Mouse (Mus musculus): ENCODE results near the gene Bace1. TPM values are rescaled to one million over a fixed set of nuclear protein-coding genes. Genes with fewer than 3 reads are reported as not detected.
"Not testable (repeated sequence)": the region's sequence is repeated elsewhere in the genome, so short reads cannot be mapped to it uniquely, and the experiment has no call there.

The Bace1 gene
- polyA plus RNA-seq, 1 experiment, result 6.9 TPM

DNA sequence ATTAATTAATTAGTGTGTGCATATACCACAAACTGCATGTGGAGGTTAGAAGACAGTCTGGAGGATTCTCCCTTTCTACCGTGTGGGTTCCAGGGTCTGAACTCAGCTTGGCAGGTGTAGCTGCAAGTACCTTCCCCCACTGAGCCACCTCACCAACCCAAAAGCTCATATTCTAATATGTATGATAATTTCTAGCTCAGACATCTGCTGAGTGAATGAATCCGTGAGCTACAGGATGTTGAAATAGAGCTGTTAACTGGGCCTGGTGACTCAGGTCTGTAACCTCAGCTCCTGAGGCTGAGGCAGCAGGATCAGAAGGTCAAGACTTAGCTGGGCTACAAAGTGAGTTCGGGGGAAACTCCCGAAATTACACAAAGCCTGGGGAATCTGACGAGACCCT, 4.6 kb downstream of the Bace1 start:
- WGBS, result 76% methylated on average over 5 of the region's 5 CpGs
- no peak for DNase-seq (ENCODE audit: low read depth in 1 of 2, low spot score in 2 of 2)
- peaks cover 8% of the 10 kb centered on the region; the same call in 1 of the 2 replicates for H3K4me1 ChIP-seq (ENCODE audit: control insufficient read depth, insufficient read depth, insufficient read length)
- no peak overlapping the region for H3K27ac ChIP-seq (ENCODE audit: insufficient read depth, low read length)
- no peak overlapping the region for H3K4me3 ChIP-seq (ENCODE audit: extremely low read depth, insufficient read depth, insufficient read length)
- TF ChIP-seq POLR2A (IDR thresholded peaks at IDR 0.05; ENCODE audit: low read depth, low read length) (no peak), CTCF (IDR thresholded peaks at IDR 0.05; ENCODE audit: extremely low read depth, insufficient read depth, insufficient read length, insufficient replicate concordance) (no peak)
- H3K36me3 ChIP-seq (ENCODE audit: control insufficient read depth, insufficient read depth, low read length), result no peaks in the 10 kb centered on the region
- peaks cover 2% of the 10 kb centered on the region; the same call in 1 of the 2 replicates for H3K27me3 ChIP-seq (ENCODE audit: control insufficient read depth, insufficient read depth, low read length)

DNA sequence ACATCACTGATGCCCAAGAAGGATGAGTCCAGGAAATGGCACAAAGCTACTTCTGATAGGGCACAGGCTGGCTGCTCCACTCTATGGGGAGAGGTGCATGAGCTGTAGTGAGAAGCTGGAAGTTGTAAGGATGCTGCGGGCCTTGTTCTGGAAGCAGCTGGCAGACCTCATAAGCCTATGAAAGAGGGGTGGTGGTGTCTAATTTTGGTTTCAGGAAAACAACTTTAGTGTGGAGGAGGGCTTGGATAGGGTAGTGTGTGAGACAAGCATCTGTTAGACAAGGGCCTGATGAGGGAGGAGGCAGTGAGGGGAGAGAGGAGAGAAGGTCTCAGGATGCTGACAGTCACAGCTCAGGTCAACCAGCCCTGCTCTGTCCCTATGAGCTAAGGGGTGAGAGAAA, 5.4 kb downstream of the Bace1 start:
- Histone ChIP-seq H3K4me1 (ENCODE audit: control insufficient read depth, insufficient read depth, insufficient read length) (peaks cover 7% of the 10 kb centered on the region), H3K27ac (ENCODE audit: insufficient read depth, low read length) (no peak overlapping the region), H3K4me3 (ENCODE audit: extremely low read depth, insufficient read depth, insufficient read length) (no peak overlapping the region), H3K27me3 (ENCODE audit: control insufficient read depth, insufficient read depth, low read length) (0 out of 2 replicates have a peak, but pooled peaks cover 2% of the 10 kb centered on the region), H3K36me3 (ENCODE audit: control insufficient read depth, insufficient read depth, low read length) (no peaks in the 10 kb centered on the region)
- no peak for DNase-seq (ENCODE audit: low read depth in 1 of 2, low spot score in 2 of 2)
- WGBS, result 72% methylated on average over 1 of the region's 1 CpGs
- TF ChIP-seq POLR2A (IDR thresholded peaks at IDR 0.05; ENCODE audit: low read depth, low read length) (no peak), CTCF (IDR thresholded peaks at IDR 0.05; ENCODE audit: extremely low read depth, insufficient read depth, insufficient read length, insufficient replicate concordance) (no peak)

DNA sequence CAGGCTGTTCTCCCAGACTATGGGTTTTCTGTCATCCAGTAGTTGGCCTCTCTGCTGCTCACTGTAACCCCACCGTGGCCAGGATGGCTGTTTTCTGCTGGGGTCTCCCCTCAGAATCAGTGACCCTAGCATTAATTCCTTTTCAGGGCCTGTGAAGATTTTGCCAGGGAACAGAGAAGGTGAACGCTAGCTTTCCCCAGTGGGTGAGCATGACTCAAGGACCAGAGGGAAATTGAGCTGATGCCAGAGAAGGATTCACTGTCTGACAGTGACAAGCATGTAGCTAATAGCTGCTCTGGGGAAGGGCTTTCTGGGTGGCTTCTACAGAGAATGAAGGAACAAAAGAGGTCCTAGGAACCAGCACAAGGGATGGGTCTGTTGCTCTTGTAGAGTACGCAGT, 7.2 kb downstream of the Bace1 start:
- no peak overlapping the region for H3K4me3 ChIP-seq (ENCODE audit: extremely low read depth, insufficient read depth, insufficient read length)
- H3K36me3 ChIP-seq (ENCODE audit: control insufficient read depth, insufficient read depth, low read length), result no peaks in the 10 kb centered on the region
- H3K27ac ChIP-seq (ENCODE audit: insufficient read depth, low read length), result no peak overlapping the region
- H3K27me3 ChIP-seq (ENCODE audit: control insufficient read depth, insufficient read depth, low read length), result no peaks in the 10 kb centered on the region
- no peak for TF ChIP-seq POLR2A (IDR thresholded peaks at IDR 0.05; ENCODE audit: low read depth, low read length)
- TF ChIP-seq CTCF (IDR thresholded peaks at IDR 0.05; ENCODE audit: extremely low read depth, insufficient read depth, insufficient read length, insufficient replicate concordance), result no peak
- no peak for DNase-seq (ENCODE audit: low read depth in 1 of 2, low spot score in 2 of 2)
- WGBS, result 82% methylated on average over 3 of the region's 3 CpGs
- peaks cover 4% of the 10 kb centered on the region; the same call in 1 of the 2 replicates for H3K4me1 ChIP-seq (ENCODE audit: control insufficient read depth, insufficient read depth, insufficient read length)

DNA sequence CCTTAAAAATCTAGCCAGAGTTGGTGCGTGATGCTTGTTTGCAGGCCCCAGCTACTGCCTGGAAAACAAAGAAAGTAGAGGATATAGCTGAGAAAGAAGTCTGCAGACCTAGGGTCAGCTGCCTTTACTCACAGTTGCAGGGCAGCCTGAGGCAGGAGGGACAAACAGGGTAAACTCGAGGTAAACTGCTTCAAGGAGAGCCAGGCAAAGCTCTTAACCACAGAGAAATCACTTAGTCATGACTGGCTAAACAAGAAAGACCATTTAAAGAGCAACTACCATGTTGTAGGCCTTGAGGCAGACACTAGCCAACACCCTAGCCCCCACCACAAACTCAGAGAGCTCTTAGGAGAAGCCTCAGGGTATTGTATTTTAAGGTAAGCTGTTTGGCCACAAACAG, 7.8 kb downstream of the Bace1 start:
- 43% methylated on average over 2 of the region's 2 CpGs for WGBS
- not testable (repeated sequence) for H3K36me3 ChIP-seq (ENCODE audit: control insufficient read depth, insufficient read depth, low read length); H3K4me3 ChIP-seq (ENCODE audit: extremely low read depth, insufficient read depth, insufficient read length); H3K27ac ChIP-seq (ENCODE audit: insufficient read depth, low read length); H3K27me3 ChIP-seq (ENCODE audit: control insufficient read depth, insufficient read depth, low read length); H3K4me1 ChIP-seq (ENCODE audit: control insufficient read depth, insufficient read depth, insufficient read length); DNase-seq (ENCODE audit: low read depth in 1 of 2, low spot score in 2 of 2)

DNA sequence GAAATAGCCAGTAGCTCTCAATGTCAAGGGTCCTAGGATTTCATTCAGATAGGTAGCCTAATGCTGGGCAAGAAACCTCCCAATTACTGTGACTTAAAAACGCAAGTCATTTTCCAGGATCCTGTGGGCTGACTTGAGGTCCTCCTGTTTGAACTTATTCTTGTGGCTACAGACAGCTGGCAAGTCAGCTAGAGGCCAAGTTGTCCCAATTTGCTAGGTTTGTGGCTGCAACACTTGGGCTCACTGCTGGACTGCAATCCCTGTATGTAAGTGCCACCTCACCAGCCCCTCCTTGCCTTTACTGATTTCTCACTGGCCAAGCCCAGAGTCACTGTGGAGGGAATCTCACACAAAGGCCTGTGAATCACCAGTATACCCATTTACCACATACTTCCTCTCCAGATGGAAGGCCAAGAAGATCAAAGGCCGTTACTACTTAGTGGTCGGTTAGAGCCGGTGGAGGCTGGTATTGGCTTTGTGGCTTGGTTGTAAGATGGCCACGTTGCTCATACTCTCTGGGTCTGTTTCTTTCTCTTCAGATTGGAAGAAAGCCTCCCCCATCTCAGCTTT, 8.6 kb downstream of the Bace1 start:
- Histone ChIP-seq H3K4me3 (ENCODE audit: extremely low read depth, insufficient read depth, insufficient read length) (no peak overlapping the region), H3K36me3 (ENCODE audit: control insufficient read depth, insufficient read depth, low read length) (no peaks in the 10 kb centered on the region), H3K4me1 (ENCODE audit: control insufficient read depth, insufficient read depth, insufficient read length) (peaks cover 4% of the 10 kb centered on the region; the same call in 1 of the 2 replicates), H3K27ac (ENCODE audit: insufficient read depth, low read length) (no peak overlapping the region), H3K27me3 (ENCODE audit: control insufficient read depth, insufficient read depth, low read length) (no peaks in the 10 kb centered on the region)
- TF ChIP-seq POLR2A (IDR thresholded peaks at IDR 0.05; ENCODE audit: low read depth, low read length), result no peak
- TF ChIP-seq CTCF (IDR thresholded peaks at IDR 0.05; ENCODE audit: extremely low read depth, insufficient read depth, insufficient read length, insufficient replicate concordance), result no peak
- 15% methylated on average over 5 of the region's 5 CpGs for WGBS
- DNase-seq (ENCODE audit: low read depth in 1 of 2, low spot score in 2 of 2), result no peak

DNA sequence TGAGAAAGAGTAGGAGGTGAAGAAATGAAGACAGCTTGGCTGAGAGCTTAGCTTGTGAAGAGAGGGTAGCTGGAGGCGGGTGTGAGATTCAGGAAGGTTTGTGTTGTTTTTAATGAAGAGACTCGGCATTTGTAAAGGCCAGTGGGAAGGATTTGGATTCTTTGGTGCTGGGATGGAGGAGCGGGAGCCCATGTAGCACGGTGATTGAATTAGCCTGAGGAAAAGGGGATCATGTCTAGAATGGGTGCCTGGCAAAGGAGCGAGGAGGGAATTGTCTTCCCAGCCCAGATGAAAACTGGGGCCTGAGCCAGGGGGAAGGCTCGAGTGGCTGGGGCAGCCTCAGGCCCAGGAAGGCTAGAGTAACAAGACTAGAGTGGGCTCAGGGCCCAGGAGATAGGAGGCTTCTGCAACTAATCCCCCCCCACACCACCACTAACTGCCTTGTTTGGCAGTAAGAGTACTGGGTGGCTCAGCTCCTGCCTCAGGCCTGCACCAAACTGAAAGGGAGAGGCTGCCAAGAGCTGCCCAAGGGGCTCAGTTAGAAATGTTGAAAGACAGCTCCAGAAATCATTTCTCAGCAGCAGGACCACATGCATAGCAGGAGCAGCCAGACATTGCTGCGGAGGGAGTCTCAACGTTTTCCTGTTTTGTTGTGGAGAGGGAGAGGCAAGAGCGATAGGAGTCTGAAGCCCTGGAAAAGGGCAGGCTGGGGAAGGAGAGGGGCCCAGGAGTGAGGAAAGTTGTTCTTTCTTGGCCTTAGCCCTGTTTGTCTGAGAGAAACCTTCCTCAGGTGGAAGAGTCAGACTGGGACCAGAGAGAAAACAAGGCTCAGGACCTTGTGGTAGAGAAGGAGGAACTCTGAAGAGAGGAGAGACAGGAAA, 11.4 kb downstream of the Bace1 start:
- no peak for TF ChIP-seq CTCF (IDR thresholded peaks at IDR 0.05; ENCODE audit: extremely low read depth, insufficient read depth, insufficient read length, insufficient replicate concordance)
- TF ChIP-seq POLR2A (IDR thresholded peaks at IDR 0.05; ENCODE audit: low read depth, low read length), result no peak
- no peaks in the 10 kb centered on the region for H3K36me3 ChIP-seq (ENCODE audit: control insufficient read depth, insufficient read depth, low read length)
- no peak for DNase-seq (ENCODE audit: low read depth in 1 of 2, low spot score in 2 of 2)
- peaks cover 9% of the 10 kb centered on the region; the same call in 1 of the 2 replicates for H3K4me1 ChIP-seq (ENCODE audit: control insufficient read depth, insufficient read depth, insufficient read length)
- H3K27ac ChIP-seq (ENCODE audit: insufficient read depth, low read length), result 0 out of 2 replicates have a peak overlapping the region, but pooled peaks have one; percentile 9
- H3K4me3 ChIP-seq (ENCODE audit: extremely low read depth, insufficient read depth, insufficient read length), result no peak overlapping the region
- 87% methylated on average over 9 of the region's 9 CpGs for WGBS
- no peaks in the 10 kb centered on the region for H3K27me3 ChIP-seq (ENCODE audit: control insufficient read depth, insufficient read depth, low read length)
